Mouse (Mus musculus): ENCODE measurements around the gene Olfr1113.

DNA sequence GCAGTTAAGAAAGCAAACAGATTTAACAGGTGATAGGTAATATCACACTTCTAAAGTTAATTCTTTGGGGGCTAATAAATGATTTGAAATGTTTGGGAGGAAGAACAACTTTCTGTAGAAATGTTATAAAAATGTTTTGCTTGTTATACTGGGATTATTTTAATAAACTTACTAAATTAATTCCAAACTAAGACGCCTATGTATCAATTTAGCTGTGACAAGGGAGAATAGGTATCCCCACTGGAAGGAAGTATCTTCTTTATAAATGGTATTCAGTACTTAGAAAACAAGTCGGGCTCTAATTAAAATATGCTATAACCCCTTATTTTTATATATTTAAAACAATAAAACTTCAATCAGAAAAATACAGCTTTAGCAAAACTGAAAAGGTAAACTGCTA is 38.9 kb downstream of the Olfr1113 start, which contains the start of gene Olfr1115:
- TF ChIP-seq POLR2A (IDR thresholded peaks at IDR 0.05; ENCODE audit: extremely low read depth, insufficient read depth, low read length) (no peak), CTCF (IDR thresholded peaks at IDR 0.05; ENCODE audit: extremely low read depth, insufficient read depth, low read length) (no peak)

All from cortical plate, adult 2 months (tissue).